Mouse (Mus musculus) olfactory bulb, adult 2 months (tissue): ENCODE measurements around the gene AU021092.

Experiments
- CTCF ChIP-seq: fragments of 200-500 bp; IDR thresholded peaks from 2 replicates; pipeline ENCODE4 v1.5.1; 2012; ENCODE audit warnings: low read depth, mild to moderate bottlenecking, low read length, moderate library complexity; ENCODE audit not compliant: insufficient read depth
- POLR2A ChIP-seq: fragments of 200-500 bp; IDR thresholded peaks from 2 replicates; pipeline ENCODE4 v1.6.1; 2012; ENCODE audit warnings: mild to moderate bottlenecking, low read depth, low read length, moderate library complexity; ENCODE audit not compliant: insufficient read depth

- no peak for TF ChIP-seq CTCF
- TF ChIP-seq POLR2A, result no peak
These were observed 11.7 kb downstream of the AU021092 start for GRCm38 (mm10) chr16:5210365-5210764.
